Mouse (Mus musculus) common myeloid progenitor, adult 5-6 weeks (primary cell): ENCODE results near the gene Cabin1. TPM values are rescaled to one million over a fixed set of nuclear protein-coding genes. Genes with fewer than 3 reads are reported as not detected.

Experiments used
- ATAC-seq: replicated peaks from 2 replicates; pipeline ENCODE4 v1.8.0; 2016; ENCODE audit warnings: low read depth, mild to moderate bottlenecking, moderate TSS enrichment, inconsistent platforms; ENCODE audit not compliant: poor library complexity, severe bottlenecking
- total RNA-seq: library from RNA; stranded (forward); fragments of 200-1000, 187-1606 nt; gene quantifications from 2 replicates; pipeline ENCODE4 v1.2.3, GENCODE M21; 2017

Gene Cabin1
- total RNA-seq, 1 experiment from 2014 or later: 38.6 TPM

- peak; percentile 36; the same call in 1 of the 2 replicates for ATAC-seq
These were observed 87.1 kb downstream of the Cabin1 start for GRCm38 (mm10) chr10:75676819-75677565.

- ATAC-seq: no peak
These were observed 87.9 kb downstream of the Cabin1 start for GRCm38 (mm10) chr10:75676286-75676685.

- ATAC-seq: no peak
These were observed 88.5 kb downstream of the Cabin1 start for GRCm38 (mm10) chr10:75675594-75675993.

GRCm38 (mm10) chr10:75669936-75670335 is 94.2 kb downstream of the Cabin1 start:
- ATAC-seq: no peak

GRCm38 (mm10) chr10:75667911-75668270 is 96.2 kb downstream of the Cabin1 start:
- peak; percentile 65 for ATAC-seq

- ATAC-seq: peak; percentile 53
These were observed 96.8 kb downstream of the Cabin1 start for GRCm38 (mm10) chr10:75667115-75667910.

GRCm38 (mm10) chr10:75666451-75667030 is 97.6 kb downstream of the Cabin1 start:
- peak; percentile 4; the same call in 1 of the 2 replicates for ATAC-seq

GRCm38 (mm10) chr10:75664673-75665270 is 99.4 kb downstream of the Cabin1 start:
- no peak for ATAC-seq

- ATAC-seq: no peak
These were observed 101.6 kb downstream of the Cabin1 start for GRCm38 (mm10) chr10:75662575-75662974.

- no peak for ATAC-seq
These were observed 102.3 kb downstream of the Cabin1 start for GRCm38 (mm10) chr10:75661876-75662275.

- no peak for ATAC-seq
These were observed 102.8 kb downstream of the Cabin1 start for GRCm38 (mm10) chr10:75661381-75661780.

GRCm38 (mm10) chr10:75657772-75658171 is 106.4 kb downstream of the Cabin1 start:
- no peak for ATAC-seq

- ATAC-seq: no peak
These were observed 107.0 kb downstream of the Cabin1 start for GRCm38 (mm10) chr10:75657165-75657564.

GRCm38 (mm10) chr10:75654053-75654452 is 110.1 kb downstream of the Cabin1 start:
- ATAC-seq: no peak

- ATAC-seq: no peak
These were observed 112.6 kb downstream of the Cabin1 start for GRCm38 (mm10) chr10:75651381-75652068.

- ATAC-seq: no peak
These were observed 113.7 kb downstream of the Cabin1 start for GRCm38 (mm10) chr10:75650306-75650902.

GRCm38 (mm10) chr10:75649406-75649995 is 114.6 kb downstream of the Cabin1 start:
- ATAC-seq: no peak

GRCm38 (mm10) chr10:75649001-75649400 is 115.1 kb downstream of the Cabin1 start:
- ATAC-seq: no peak

- ATAC-seq: no peak
These were observed 116.0 kb downstream of the Cabin1 start for GRCm38 (mm10) chr10:75648091-75648490.
